Mouse (Mus musculus): ENCODE data around the gene Carns1. TPM values are rescaled to one million over a fixed set of nuclear protein-coding genes. Genes with fewer than 3 reads are reported as not detected.
A peak's percentile ranks its signal among the peaks of the same experiment; 100 is the strongest.

The Carns1 gene
- total RNA-seq, 2 experiments from 2014 or later = 3.8 to 5.9 TPM

DNA sequence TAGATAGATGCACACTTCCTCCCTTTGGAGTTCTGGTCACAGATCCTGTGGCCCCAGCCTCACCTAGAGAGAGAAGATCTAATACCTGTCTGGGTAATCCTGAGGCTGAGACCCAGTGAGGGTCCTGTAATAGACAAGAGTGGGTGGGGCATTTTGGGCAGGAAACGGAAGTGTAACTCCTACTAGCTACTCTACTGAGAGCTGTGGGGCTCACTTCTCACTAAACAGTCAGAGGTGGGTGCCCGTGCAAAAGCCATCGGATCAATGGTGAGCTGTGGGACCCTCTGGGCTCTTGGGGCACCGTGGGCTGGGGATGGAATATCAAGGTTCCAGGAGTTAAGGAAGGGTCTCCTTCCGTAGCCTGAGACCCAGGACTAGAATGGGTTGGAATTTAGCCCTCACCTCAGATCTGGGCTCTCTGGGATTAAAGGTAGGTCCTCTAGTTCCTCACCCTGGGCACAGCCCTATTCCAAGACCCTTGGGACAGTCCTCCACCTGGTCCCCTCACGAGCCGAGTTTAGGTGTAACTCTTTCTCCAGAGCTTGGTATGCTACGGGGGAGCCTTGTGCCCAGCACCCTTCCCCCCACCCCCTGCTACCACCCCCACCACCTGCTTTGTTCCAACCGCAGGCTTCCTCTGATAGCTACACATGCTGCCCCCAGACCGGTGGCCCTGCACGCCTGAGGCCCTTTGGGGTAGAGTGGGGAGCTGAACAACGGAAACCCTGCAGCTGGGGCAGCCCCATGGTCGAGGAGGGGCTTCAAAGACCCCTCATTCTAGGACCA, 20.6 kb downstream of the Carns1 start:
- no peak for DNase-seq (ENCODE audit: low spot score in 2 of 2)
- intact Hi-C loops (cut with DNase I) = no loop called here

DNA sequence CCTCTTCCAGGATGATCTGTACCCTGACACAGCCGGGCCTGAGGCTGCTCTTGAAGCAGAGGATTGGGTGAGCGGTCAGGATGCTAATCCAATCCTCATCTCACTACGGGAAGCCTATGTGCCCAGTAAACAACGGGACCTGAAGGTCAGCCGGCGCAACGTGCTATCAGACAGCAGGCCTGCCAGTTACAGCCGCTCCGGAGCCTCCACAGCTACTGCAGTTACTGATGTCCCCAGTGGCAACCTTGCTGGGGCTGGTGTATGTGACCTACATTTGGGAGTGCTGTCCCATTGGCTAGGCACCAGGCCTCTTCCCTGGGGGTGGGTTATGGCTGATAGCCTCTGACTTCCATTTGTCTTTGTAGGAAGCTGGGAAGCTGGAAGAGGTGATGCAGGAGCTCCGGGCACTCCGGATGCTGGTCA, 22.0 kb downstream of the Carns1 start, which contains the start of gene Ptprcap:
Gene Ptprcap, plus strand, starts transcription at position 373 of the 423 bp plus-strand sequence.
- intact Hi-C loops (cut with DNase I) = no loop called here
- DNase-seq (ENCODE audit: low spot score in 2 of 2) = no peak

DNA sequence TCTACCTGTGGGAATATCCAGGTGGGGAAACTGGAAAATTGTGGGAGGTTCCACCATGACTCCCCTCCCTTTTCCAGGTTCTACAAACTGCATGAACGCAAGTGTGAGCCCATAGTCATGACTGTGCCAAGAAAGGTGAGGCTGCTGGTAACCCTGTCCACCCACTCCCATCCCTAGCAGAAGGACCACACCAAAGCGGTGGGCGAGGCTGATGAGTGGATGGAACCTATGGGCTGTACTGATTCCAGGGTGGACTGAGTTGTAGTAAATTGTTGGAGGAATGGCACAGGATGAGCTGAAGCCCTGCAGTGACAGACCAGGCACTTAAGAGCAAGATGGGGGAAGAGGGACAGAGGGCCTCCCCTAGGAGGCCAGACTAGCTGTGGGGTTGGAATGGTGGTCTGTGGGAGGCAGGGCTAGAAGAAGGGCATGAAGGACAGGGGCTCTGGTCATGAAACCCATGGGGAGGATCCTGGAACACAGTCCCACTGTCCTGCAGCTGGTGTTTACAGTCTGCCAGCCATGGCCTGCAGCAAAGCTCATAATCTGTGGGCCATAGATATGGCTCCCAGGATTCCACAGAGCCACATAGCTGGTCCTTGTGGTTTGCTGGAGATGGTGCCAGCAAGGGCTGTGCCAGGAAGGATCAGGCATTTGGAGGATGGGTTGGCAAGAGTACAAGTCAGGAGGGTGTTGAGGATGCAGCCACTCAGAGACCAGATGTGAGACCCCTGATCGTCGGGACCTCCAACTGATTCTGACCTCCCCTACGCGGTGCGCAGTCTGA, 22.6 kb downstream of the Carns1 start:
- DNase-seq (ENCODE audit: low spot score in 2 of 2) = no peak

GRCm38 (mm10) chr19:4151898-4152297, 23.4 kb downstream of the Carns1 start:
- intact Hi-C loops (cut with DNase I) = no loop called here
- DNase-seq (ENCODE audit: low spot score in 2 of 2) = no peak

More for the DNA sequence above, 22.6 kb downstream of the Carns1 start:
- intact Hi-C loops (cut with DNase I) = no loop called here

DNA sequence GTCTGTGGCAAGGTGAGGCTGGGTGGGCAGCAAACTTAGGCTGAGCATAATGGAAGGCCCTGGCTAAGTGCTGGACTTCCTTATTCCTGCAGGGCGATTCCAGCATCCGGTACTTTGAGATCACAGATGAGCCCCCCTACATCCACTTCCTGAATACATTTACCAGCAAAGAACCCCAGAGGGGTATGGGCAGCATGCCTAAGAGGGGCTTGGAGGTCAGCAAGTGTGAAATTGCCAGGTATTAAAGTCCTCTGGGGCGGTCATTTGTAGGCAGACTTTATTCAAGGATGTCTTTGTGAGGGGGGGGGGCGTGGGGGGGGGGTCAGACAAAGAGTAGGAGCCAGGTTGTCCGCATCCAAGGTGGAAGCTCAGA, 23.8 kb downstream of the Carns1 start:
- DNase-seq (ENCODE audit: low spot score in 2 of 2) = no peak
- intact Hi-C loops (cut with DNase I) = no loop called here

DNA sequence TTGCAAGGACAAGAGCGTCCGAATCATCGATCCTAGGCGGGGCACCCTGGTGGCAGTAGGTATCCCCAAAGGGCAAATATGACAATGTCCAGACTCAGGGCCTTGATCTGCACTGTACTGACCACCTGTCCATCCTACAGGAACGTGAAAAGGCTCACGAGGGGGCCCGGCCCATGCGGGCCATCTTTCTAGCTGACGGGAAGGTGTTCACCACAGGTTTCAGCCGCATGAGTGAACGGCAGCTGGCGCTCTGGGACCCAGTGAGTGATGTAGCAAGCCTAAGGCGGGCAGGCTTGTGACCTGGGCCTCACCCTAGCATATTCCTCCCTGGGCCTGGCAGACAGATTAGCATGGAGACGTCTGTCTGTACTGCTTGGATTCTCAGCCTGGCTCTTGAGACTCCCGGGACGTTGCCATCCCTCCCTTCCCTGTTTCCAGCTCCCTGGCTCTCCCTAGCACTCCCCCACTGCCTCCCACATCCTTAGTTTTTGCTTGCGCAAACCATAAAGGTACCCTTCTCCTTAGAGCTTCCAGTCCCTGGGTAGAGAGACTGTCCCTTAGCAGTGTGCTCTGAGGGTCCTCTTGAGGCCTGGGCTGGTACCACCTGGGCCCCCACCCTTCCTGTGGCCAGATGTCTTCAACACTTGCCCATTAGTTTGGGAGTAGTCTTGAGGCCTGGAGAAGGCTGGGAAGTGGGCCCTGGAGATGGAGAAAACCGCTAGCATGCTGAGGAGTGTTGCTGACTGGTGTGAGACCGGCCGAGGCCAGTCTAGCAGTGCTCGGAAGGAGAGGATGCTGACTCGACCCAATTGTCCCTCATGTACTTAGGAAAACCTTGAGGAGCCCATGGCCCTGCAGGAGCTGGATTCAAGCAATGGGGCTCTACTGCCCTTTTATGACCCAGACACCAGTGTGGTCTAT, 24.5 kb downstream of the Carns1 start:
- intact Hi-C loops (cut with DNase I) = no loop called here

GRCm38 (mm10) chr19:4149764-4150461, 25.4 kb downstream of the Carns1 start:
- no peak for DNase-seq (ENCODE audit: low spot score in 2 of 2)
- intact Hi-C loops (cut with DNase I) = no loop called here

More for the DNA sequence above, 24.5 kb downstream of the Carns1 start:
- no peak for DNase-seq (ENCODE audit: low spot score in 2 of 2)

- no peak for DNase-seq (ENCODE audit: low spot score in 2 of 2)
- intact Hi-C loops (cut with DNase I) = no loop called here
These were observed 26.0 kb downstream of the Carns1 start for GRCm38 (mm10) chr19:4149283-4149682.

DNA sequence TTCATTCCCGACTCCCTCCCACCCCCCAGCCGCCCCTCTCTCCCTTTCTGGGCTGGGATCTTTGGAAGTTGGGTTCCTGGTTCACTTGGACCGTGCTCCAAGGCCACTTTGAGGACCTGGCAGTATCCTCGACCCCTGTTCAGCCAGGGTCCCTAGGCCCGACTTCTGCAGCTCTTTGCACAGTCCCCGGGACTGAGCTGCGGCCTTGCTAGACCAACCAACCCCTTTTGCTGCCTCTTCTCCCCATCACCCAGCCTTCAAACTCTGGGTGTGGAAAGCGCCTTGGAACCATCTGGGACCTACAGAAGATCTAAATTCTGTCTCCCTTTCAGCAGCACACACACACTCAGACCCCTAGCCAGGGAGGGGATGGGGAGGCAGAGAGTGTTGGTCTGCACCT, 26.5 kb downstream of the Carns1 start:
- intact Hi-C loops (cut with DNase I) = no loop called here
- DNase-seq (ENCODE audit: low spot score in 2 of 2) = no peak

- peak; percentile 94 to 95 for DNase-seq (ENCODE audit: low spot score in 2 of 2)
- intact Hi-C loops (cut with DNase I) = no loop called here
These were observed 26.8 kb downstream of the Carns1 start, which contains the start of gene Coro1b for GRCm38 (mm10) chr19:4148491-4148806. Gene Coro1b, plus strand, starts transcription at chr19:4148619.

DNA sequence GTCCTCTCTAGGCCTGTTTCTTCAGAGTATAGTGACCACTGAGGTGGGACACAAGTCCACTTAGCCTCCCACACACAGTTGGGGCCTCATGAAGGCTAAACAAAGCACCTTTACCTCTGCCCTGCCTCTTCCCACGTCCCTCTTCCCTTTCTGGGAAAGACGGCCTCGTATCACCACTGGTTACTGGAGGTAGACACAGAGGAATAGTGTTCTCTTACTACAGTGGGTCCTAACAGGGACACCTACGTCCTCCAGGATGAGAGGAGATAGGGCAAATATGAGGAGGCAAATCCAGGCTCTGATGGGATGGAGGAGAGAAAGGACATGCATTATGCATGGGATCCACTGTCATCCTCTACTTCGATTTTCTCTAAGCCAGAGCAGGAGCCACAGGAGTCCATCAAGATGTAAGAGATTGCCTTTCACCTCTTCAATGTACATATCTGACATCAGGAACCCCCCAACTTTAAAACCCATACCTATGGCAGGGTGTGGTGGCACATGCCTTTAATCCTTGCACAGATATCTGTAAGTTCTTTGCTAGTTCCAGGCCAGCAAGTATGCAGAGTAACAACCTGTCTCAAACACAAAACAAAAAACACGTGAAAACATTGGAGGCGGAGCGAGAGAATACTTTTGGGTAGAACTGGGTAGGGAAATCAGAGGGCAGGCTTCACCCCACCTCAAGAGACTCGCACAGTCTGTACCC, 27.3 kb downstream of the Carns1 start:
- intact Hi-C loops (cut with DNase I) = no loop called here
- DNase-seq (ENCODE audit: low spot score in 2 of 2) = no peak

- DNase-seq (ENCODE audit: low spot score in 2 of 2) = no peak
- intact Hi-C loops (cut with DNase I) = no loop called here
These were observed 28.3 kb downstream of the Carns1 start for GRCm38 (mm10) chr19:4147022-4147405.

DNA sequence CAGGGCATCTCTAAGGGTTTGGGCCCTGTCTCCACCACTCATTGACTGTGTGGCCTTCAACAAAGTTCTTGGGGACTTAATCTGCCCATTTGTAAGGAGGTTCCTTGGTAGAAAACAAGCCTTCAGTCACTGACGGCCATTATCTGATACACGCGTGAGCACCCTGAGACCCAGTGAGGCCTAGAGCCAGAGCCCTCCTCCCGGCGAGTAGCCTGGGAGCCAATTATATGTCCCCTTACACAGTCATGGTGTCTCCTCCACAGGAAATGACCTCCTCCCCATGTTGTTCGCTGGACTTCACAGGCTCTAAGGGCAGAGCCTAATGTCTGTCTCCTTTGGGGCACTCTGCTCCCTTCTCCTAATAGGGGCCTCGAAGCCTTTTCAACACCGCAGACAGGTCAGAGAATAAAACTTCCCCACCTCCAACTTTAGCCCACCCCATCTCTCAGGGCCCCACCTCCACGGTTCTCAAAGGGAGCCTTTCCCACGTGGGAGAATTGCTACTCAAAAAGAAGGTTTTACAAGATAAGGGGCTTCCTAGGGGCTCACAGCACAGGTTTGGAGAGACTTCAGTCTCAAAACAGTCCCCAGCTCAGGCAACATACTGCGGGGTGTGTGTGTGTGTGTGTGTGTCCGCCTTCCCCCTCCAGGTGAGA, 28.8 kb downstream of the Carns1 start:
- no peak for DNase-seq (ENCODE audit: low spot score in 2 of 2)
- intact Hi-C loops (cut with DNase I) = no loop called here

DNA sequence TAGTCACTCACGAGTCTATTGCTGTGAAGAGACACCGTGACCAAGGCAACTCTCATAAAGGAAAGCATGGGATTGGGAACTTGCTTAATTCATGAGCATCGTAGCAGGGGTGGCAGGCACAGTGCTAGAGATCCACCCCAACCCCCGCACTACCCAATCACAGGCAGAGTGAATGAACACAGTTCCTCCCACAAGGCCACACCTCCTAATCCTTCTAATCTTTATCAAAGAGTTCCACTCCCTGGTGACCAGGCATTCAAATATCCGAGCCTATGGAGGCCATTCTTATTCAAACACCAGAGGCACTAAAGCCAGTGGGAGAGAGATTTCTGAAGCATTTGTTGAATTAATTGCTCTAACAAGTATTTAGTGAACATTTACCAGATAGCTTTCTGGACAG, 29.3 kb downstream of the Carns1 start:
- DNase-seq (ENCODE audit: low spot score in 2 of 2) = no peak
- intact Hi-C loops (cut with DNase I) = no loop called here

GRCm38 (mm10) chr19:4144550-4145498, 30.5 kb downstream of the Carns1 start:
- intact Hi-C loops (cut with DNase I) = no loop called here
- DNase-seq (ENCODE audit: low spot score in 2 of 2) = no peak

- intact Hi-C loops (cut with DNase I) = no loop called here
- no peak for DNase-seq (ENCODE audit: low spot score in 2 of 2)
These were observed 31.5 kb downstream of the Carns1 start, which contains the start of gene Cabp4 for GRCm38 (mm10) chr19:4143759-4144268. Gene Cabp4, minus strand, starts transcription at chr19:4144033.
